Mouse (Mus musculus) embryonic facial prominence, embryonic 11.5 days (tissue): ENCODE data around the gene Tulp4. TPM values are rescaled to one million over a fixed set of nuclear protein-coding genes. Genes with fewer than 3 reads are reported as not detected.

ENCODE experiments used
- ATAC-seq: fragments of 200-750 bp; cut with Nextera tagmentation; replicated peaks from 2 replicates; pipeline ENCODE4 v1.8.0; 2017; ENCODE audit warnings: low read depth; ENCODE audit not compliant: insufficient number of reproducible peaks, low FRiP score, low TSS enrichment
- DNase-seq: peaks from one replicate; pipeline ENCODE4 v3.0.0-alpha.2; 2015; ENCODE audit warnings: low spot score
- H3K27ac ChIP-seq: fragments of 300-500 bp; sonication (generic); replicated peaks from 2 replicates; pipeline ENCODE4 v1.5.1; 2014; ENCODE audit warnings: mild to moderate bottlenecking, low read depth, low read length, control low read depth
- H3K27me3 ChIP-seq: fragments of 300-500 bp; sonication (generic); 2 replicates; pipeline ENCODE4 v1.6.1; 2014; ENCODE audit warnings: mild to moderate bottlenecking, low read length, moderate library complexity, mixed read lengths; ENCODE audit not compliant: control insufficient read depth, insufficient read depth
- H3K36me3 ChIP-seq: fragments of 300-500 bp; sonication (generic); replicated peaks from 2 replicates; pipeline ENCODE4 v1.6.1; 2014; ENCODE audit warnings: low read depth, mild to moderate bottlenecking, low read length, moderate library complexity, mixed read lengths; ENCODE audit not compliant: control insufficient read depth, insufficient read depth
- H3K4me1 ChIP-seq: fragments of 300-500 bp; sonication (generic); 2 replicates; pipeline ENCODE4 v1.6.1; 2014; ENCODE audit warnings: low read length, mixed read lengths; ENCODE audit not compliant: control insufficient read depth, insufficient read depth
- H3K4me2 ChIP-seq: fragments of 300-500 bp; sonication (generic); 2 replicates; pipeline ENCODE4 v1.6.1; 2014; ENCODE audit warnings: low read depth, mild to moderate bottlenecking, control low read depth, low read length, moderate library complexity
- H3K4me3 ChIP-seq: fragments of 300-500 bp; sonication (generic); 2 replicates; pipeline ENCODE4 v1.5.1; 2014; ENCODE audit warnings: low read depth, low read length, control low read depth
- H3K9ac ChIP-seq: fragments of 300-500 bp; sonication (generic); replicated peaks from 2 replicates; pipeline ENCODE4 v1.6.1; 2014; ENCODE audit warnings: mild to moderate bottlenecking, control low read depth, low read length
- H3K9me3 ChIP-seq: fragments of 300-500 bp; sonication (generic); replicated peaks from 2 replicates; pipeline ENCODE4 v1.6.1; 2016; ENCODE audit warnings: mild to moderate bottlenecking, low read length, inconsistent platforms, mixed read lengths; ENCODE audit not compliant: control insufficient read depth
- WGBS: fragments of 180-500 bp; shearing (Covaris S2); extraction: QIAGEN DNeasy Blood & Tissue Kit; methylation state at CpG from one replicate; pipeline ENCODE4 v1.1.7; 2014; 5-methylcytosine and 5-hydroxymethylcytosine counted together
- polyA plus RNA-seq: library from polyadenylated mRNA; unstranded; fragments of >200 nt; fragmentation: Nextera tagmentation; extraction: Ambion mirVana; gene quantifications from 2 replicates; pipeline ENCODE4 v1.2.1, GENCODE M21; 2014

Gene Tulp4
- polyA plus RNA-seq, 1 experiment from 2014 or later = 86.2 TPM

GRCm38 (mm10) chr17:6178564-6179267 is 72.5 kb downstream of the Tulp4 start:
- WGBS = 90% methylated on average over 6 of the region's 6 CpGs
- Histone ChIP-seq H3K4me1 (no peaks in the 10 kb centered on the region), H3K36me3 (no peaks in the 10 kb centered on the region), H3K27ac (no peak overlapping the region), H3K9ac (no peak overlapping the region), H3K9me3 (no peaks in the 10 kb centered on the region), H3K4me3 (no peak overlapping the region), H3K27me3 (no peaks in the 10 kb centered on the region), H3K4me2 (no peak overlapping the region)
- ATAC-seq (no peak), DNase-seq (no peak)

GRCm38 (mm10) chr17:6179389-6179788 is 73.2 kb downstream of the Tulp4 start:
- ATAC-seq (no peak), DNase-seq (no peak)
- 64% methylated on average over 4 of the region's 4 CpGs for WGBS
- no peaks in the 10 kb centered on the region for H3K4me1 ChIP-seq
- no peaks in the 10 kb centered on the region for H3K9me3 ChIP-seq
- H3K4me2 ChIP-seq = no peak overlapping the region
- no peaks in the 10 kb centered on the region for H3K36me3 ChIP-seq
- no peak overlapping the region for H3K27ac ChIP-seq
- H3K9ac ChIP-seq = no peak overlapping the region
- no peak overlapping the region for H3K4me3 ChIP-seq
- no peaks in the 10 kb centered on the region for H3K27me3 ChIP-seq

- Histone ChIP-seq H3K9ac (no peak overlapping the region), H3K4me2 (no peak overlapping the region), H3K27me3 (no peaks in the 10 kb centered on the region), H3K9me3 (no peaks in the 10 kb centered on the region), H3K4me1 (no peaks in the 10 kb centered on the region), H3K4me3 (no peak overlapping the region), H3K27ac (no peak overlapping the region), H3K36me3 (no peaks in the 10 kb centered on the region)
- no peak for DNase-seq
- ATAC-seq = no peak
- 81% methylated on average over 3 of the region's 3 CpGs for WGBS
Measured at GRCm38 (mm10) chr17:6180421-6180820, 74.2 kb downstream of the Tulp4 start.

GRCm38 (mm10) chr17:6182715-6183114 is 76.5 kb downstream of the Tulp4 start:
- Histone ChIP-seq H3K9ac (no peak overlapping the region), H3K27me3 (no peaks in the 10 kb centered on the region), H3K4me3 (no peak overlapping the region), H3K4me1 (no peaks in the 10 kb centered on the region), H3K4me2 (no peak overlapping the region), H3K36me3 (peaks cover 3% of the 10 kb centered on the region; the same call in 1 of the 2 replicates), H3K27ac (no peak overlapping the region), H3K9me3 (no peaks in the 10 kb centered on the region)
- 76% methylated on average over 4 of the region's 4 CpGs for WGBS
- DNase-seq = no peak
- no peak for ATAC-seq

- 91% methylated on average over 4 of the region's 4 CpGs for WGBS
- DNase-seq (no peak), ATAC-seq (no peak)
- Histone ChIP-seq H3K36me3 (peaks cover 3% of the 10 kb centered on the region; the same call in 1 of the 2 replicates), H3K4me2 (no peak overlapping the region), H3K9me3 (no peaks in the 10 kb centered on the region), H3K27ac (no peak overlapping the region), H3K27me3 (no peaks in the 10 kb centered on the region), H3K9ac (no peak overlapping the region), H3K4me3 (no peak overlapping the region), H3K4me1 (no peaks in the 10 kb centered on the region)
Measured at GRCm38 (mm10) chr17:6186651-6187050, 80.4 kb downstream of the Tulp4 start.

- Histone ChIP-seq H3K9ac (no peak overlapping the region), H3K4me1 (no peaks in the 10 kb centered on the region), H3K4me2 (no peak overlapping the region), H3K27ac (no peak overlapping the region), H3K4me3 (no peak overlapping the region), H3K9me3 (no peaks in the 10 kb centered on the region), H3K27me3 (no peaks in the 10 kb centered on the region), H3K36me3 (peaks cover 3% of the 10 kb centered on the region; the same call in 1 of the 2 replicates)
- no peak for ATAC-seq
- WGBS = 93% methylated on average over 8 of the region's 8 CpGs
- no peak for DNase-seq
Measured at GRCm38 (mm10) chr17:6187183-6187582, 80.9 kb downstream of the Tulp4 start.

GRCm38 (mm10) chr17:6189207-6189606 is 83.0 kb downstream of the Tulp4 start:
- Histone ChIP-seq H3K27me3 (no peaks in the 10 kb centered on the region), H3K4me2 (no peak overlapping the region), H3K4me1 (no peaks in the 10 kb centered on the region), H3K9me3 (no peaks in the 10 kb centered on the region), H3K27ac (no peak overlapping the region), H3K4me3 (no peak overlapping the region), H3K9ac (no peak overlapping the region), H3K36me3 (peaks cover 3% of the 10 kb centered on the region; the same call in 1 of the 2 replicates)
- no peak for ATAC-seq
- no peak for DNase-seq
- 91% methylated on average over 5 of the region's 5 CpGs for WGBS

GRCm38 (mm10) chr17:6192275-6192674 is 86.0 kb downstream of the Tulp4 start:
- Histone ChIP-seq H3K9me3 (no peaks in the 10 kb centered on the region), H3K4me1 (no peaks in the 10 kb centered on the region), H3K27me3 (no peaks in the 10 kb centered on the region), H3K27ac (no peak overlapping the region), H3K36me3 (no peaks in the 10 kb centered on the region; the same call in 1 of the 2 replicates), H3K4me2 (no peak overlapping the region), H3K9ac (no peak overlapping the region), H3K4me3 (no peak overlapping the region)
- DNase-seq = no peak
- WGBS = 85% methylated on average over 6 of the region's 6 CpGs
- no peak for ATAC-seq
